Mouse (Mus musculus): ENCODE data around the gene Pphln1. TPM values are rescaled to one million over a fixed set of nuclear protein-coding genes. Genes with fewer than 3 reads are reported as not detected.
A peak's percentile ranks its signal among the peaks of the same experiment; 100 is the strongest.

Pphln1 gene
- polyA plus RNA-seq, 1 experiment from 2014 or later: 32.4 TPM

GRCm38 (mm10) chr15:93538551-93539205, 140.5 kb downstream of the Pphln1 start:
- Histone ChIP-seq H3K27me3 (ENCODE audit: insufficient read depth, low read length) (no peaks in the 10 kb centered on the region), H3K4me2 (ENCODE audit: low read length) (no peak overlapping the region), H3K9ac (ENCODE audit: low read depth, low read length) (no peak overlapping the region), H3K4me1 (replicated peaks; ENCODE audit: insufficient read depth, low read length) (no peaks in the 10 kb centered on the region), H3K9me3 (replicated peaks; ENCODE audit: low read length) (no peaks in the 10 kb centered on the region), H3K4me3 (replicated peaks; ENCODE audit: low read depth, low read length) (no peak overlapping the region), H3K36me3 (ENCODE audit: insufficient read depth, low read length) (no peaks in the 10 kb centered on the region), H3K27ac (peak overlapping the region; percentile 13; the same call in 1 of the 2 replicates)
- no peak for TF ChIP-seq CTCF (IDR thresholded peaks at IDR 0.05; ENCODE audit: low read depth)
- no peak for DNase-seq (ENCODE audit: low spot score)
- no peak for ATAC-seq (replicated peaks; ENCODE audit: low FRiP score, low read depth)
- 79% methylated on average over 21 of the region's 21 CpGs for WGBS

GRCm38 (mm10) chr15:93539415-93539814, 141.3 kb downstream of the Pphln1 start:
- H3K9me3 ChIP-seq (replicated peaks; ENCODE audit: low read length): no peaks in the 10 kb centered on the region
- ATAC-seq (replicated peaks; ENCODE audit: low FRiP score, low read depth) (no peak), DNase-seq (ENCODE audit: low spot score) (no peak)
- no peaks in the 10 kb centered on the region for H3K27me3 ChIP-seq (ENCODE audit: insufficient read depth, low read length)
- no peaks in the 10 kb centered on the region for H3K36me3 ChIP-seq (ENCODE audit: insufficient read depth, low read length)
- 92% methylated on average over 3 of the region's 3 CpGs for WGBS
- H3K4me3 ChIP-seq (replicated peaks; ENCODE audit: low read depth, low read length): no peak overlapping the region
- no peak for TF ChIP-seq CTCF (IDR thresholded peaks at IDR 0.05; ENCODE audit: low read depth)
- H3K4me1 ChIP-seq (replicated peaks; ENCODE audit: insufficient read depth, low read length): no peaks in the 10 kb centered on the region
- H3K27ac ChIP-seq: no peak overlapping the region
- H3K9ac ChIP-seq (ENCODE audit: low read depth, low read length): no peak overlapping the region
- no peak overlapping the region for H3K4me2 ChIP-seq (ENCODE audit: low read length)

Other genes with a start within 250 kb of the Pphln1 start
- gene Gxylt1, start 123.2 kb upstream of the Pphln1 start, polyA plus RNA-seq (2015; fragmentation: Nextera tagmentation; extraction: Ambion mirVana): 6.7 and 8.3 TPM in 2 replicates
- gene Yaf2, start 61.4 kb upstream of the Pphln1 start, polyA plus RNA-seq (2015; fragmentation: Nextera tagmentation; extraction: Ambion mirVana): 105 and 106 TPM in 2 replicates
- gene Zcrb1, start within 50 bp of the Pphln1 start, polyA plus RNA-seq (2015; fragmentation: Nextera tagmentation; extraction: Ambion mirVana): 131 and 136 TPM in 2 replicates
- gene Prickle1, start 197.5 kb downstream of the Pphln1 start, polyA plus RNA-seq (2015; fragmentation: Nextera tagmentation; extraction: Ambion mirVana): 19.8 and 20.7 TPM in 2 replicates

All from kidney, postnatal 0 days (tissue).